Mouse (Mus musculus): Measurements from ENCODE around the gene Dzip3.

DNA sequence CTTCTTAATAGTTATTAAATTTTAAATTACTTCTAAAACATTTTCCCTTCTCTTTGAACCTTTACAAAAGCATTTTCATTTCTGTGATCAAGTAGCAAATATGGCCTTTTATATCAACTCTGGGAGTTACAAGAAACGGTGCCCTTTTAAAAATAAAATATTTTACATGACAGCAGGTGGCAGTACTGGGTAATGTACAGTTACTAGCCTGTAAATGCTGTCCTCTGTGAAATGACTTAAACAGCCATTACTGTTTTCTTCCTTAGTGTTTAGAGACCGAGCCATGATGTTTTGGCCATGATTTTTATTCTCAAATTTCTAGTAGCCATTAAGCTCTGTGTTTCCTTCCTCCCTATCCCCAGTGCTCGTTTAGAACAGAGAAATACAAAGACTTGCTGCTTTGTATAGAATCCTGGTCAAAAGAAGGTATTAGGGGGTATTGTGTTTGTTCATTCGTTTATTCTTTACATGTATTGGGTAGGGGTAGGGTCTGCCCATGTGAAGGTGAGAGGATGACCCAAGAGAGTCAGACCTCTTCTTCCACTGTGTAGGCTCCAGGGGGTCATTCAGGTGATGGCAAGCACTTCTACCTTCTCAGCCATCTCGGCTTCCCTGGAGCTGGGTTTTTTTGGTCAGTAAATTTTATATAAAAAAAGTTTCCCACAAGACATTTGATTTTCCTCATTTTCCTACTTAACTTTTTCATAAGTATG is 22.8 kb upstream of the Dzip3 start:
- TF ChIP-seq CTCF (IDR thresholded peaks at IDR 0.05; ENCODE audit: control insufficient read depth, insufficient read depth, insufficient read length) = no peak
- TF ChIP-seq CEBPB (IDR thresholded peaks at IDR 0.05; ENCODE audit: low read depth) = no peak

Measured in C2C12 (cell line).